Mouse (Mus musculus) testis, postnatal 14 days (tissue): ENCODE measurements around the gene Fntb.

Experiments used
- DNase-seq: peaks from one replicate; pipeline ENCODE4 v3.0.0; 2021; ENCODE audit warnings: low spot score

Fntb gene

DNA sequence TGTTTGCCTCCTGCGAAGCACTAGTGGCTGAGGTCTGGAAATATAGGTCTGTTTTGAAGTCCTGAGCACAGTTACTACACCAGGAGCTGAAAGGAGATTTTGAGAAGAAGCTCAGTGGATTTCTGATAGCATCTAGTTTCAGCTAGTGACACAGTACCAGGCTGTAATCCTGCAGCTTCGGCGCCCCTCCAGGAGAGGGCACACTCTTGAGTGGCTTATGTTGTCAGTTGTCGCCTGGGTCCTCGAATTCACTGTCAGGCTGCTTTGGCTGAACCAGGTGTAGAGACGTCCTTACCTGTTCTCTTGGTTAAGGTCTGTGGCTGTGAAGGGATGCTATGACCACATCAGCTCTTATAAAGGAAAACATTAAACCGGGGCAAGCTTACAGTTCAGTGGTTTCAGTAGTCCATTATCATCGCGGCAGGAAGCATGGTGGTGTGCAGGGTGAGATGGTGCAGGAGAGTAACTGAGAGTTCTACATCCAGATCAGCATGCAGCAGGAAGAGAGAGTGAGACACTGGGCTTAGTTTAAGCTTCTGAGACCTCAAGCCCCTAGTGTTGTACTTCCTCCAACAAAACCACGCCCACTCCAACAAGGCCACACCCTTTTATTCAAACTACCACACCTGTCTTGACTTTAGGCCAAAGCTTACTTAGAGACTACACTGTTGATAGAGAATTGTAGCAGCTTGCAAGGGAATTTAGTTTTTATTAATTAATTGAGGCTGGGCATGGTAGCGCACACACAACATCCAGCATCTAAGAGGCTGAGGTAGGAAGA is 124.2 kb downstream of the Fntb start:
- DNase-seq = no peak

DNA sequence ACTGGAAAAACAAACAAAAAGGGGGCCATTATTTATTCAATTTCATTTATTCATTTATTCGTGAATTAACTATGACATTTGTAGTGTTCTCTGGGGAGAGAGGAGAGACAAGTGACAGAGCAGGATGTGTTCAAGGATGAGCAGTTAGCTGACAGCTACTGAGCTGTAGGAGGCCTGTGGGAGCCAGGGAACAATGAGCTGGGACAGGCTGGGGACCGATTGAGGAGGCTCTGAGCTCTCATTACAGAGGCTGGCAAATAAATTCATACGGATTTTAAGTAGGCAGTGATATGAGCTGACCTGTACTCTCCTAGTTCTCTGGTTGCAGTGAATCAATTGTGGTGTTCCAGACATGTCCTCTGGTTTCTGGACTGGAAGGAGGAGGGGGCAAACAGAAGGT is 125.8 kb downstream of the Fntb start:
- DNase-seq = no peak

DNA sequence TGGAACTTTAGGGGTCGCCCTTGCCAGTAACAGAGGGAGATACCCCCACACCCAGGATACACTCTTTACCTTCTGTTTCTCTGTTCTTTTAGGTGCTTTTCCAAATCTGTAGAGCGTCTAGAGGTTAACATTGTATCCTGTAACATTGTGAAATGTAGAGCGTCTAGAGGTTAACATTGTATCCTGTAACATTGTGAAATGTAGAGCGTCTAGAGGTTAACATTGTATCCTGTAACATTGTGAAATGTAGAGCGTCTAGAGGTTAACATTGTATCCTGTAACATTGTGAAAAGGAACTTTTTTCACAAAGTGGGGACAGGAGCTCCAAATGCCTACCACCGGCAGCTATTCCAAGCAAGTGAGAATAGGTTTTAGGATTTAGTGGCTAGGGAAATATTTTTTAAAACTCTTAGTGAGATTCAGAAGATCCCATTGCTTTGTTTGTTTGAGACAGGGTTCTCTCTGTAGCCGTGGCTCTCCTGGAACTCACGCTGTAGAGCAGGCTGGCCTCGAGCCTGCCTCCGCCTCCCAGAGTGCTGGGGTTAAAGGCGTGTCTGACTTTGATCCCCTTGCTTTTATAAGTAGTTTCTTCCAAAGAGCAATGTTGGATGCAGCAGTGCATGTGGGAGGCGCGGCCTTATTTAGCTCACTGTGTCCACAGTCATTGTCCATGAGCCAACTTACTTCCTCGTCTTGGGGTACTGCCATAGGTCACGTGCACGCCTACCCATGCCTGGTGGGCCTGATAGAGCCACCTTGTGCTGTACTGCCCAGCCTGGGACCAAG is 127.7 kb downstream of the Fntb start:
- no peak for DNase-seq

DNA sequence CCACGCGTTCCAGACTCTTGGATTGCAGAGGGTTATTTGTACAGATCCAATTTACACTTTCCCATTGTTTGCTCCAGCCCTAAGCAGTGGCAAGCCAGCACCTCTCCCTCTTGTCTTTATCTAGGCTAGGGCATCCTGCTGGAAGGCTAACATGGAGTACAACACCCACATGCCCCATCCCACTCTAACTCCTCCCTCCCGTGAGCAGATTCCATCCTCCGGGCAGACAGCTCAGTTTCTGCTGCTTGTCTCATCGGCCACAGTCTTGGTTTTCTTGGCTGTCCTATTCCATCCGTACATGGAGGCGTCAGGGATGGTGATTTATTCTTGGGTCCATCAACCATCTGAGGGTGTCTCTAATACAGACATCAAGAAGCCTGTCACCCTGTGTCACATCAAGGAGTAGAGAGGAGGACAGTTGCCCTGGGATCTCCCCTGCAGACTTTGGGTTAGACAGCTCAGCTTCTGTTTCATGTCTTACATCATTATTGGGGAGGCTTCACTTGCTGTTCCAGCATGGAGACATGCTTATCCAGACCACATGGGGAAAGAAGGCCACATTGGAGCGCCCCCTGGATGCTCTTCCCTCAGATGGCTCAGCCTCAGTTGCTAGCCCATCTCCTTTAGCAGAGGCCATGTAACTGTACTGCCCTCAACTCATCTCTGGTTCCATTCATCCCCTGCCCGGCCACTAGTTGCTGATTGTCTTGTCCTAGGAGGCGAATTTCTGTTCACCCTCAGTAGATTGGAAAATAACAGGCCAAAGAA is 129.6 kb downstream of the Fntb start:
- DNase-seq = no peak

DNA sequence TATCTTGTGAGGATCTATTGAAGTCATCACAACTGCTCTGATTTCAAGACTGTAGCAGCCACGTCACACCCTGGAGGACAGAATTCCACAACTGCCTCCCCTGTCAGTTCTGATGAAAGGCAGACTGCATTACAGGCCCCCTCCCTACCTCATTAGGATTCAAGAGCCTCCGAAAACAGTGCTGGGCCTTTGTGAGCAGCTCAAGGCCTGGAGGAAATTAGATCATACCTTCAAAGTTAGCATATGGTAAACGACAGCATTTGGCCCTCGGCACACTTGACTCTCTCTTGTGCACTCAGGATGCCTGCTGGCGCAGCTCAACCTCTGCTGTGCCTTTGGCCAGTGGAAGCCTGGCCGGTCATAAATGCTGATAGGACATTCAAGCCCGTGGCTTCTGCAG is 130.4 kb downstream of the Fntb start:
- DNase-seq = no peak

DNA sequence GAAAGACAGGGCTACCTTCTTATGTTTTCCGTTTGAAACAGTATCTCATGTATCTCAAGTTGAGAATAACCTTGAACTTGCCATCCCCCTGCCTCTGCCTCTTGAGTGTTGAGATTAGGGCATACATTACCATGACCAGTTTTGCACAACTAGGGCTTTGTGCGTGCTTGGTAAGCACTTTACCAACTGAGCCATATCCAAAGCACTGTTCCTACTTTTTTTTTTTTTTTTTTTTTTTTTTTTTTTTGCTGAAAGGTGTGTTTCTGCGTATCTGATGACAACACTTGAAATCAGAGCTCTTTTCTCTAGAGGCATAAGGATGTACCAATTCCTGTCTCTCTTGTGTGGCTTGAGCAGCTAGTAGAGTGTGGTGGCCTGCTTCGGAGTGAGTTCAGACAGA is 131.2 kb downstream of the Fntb start:
- DNase-seq = no peak

DNA sequence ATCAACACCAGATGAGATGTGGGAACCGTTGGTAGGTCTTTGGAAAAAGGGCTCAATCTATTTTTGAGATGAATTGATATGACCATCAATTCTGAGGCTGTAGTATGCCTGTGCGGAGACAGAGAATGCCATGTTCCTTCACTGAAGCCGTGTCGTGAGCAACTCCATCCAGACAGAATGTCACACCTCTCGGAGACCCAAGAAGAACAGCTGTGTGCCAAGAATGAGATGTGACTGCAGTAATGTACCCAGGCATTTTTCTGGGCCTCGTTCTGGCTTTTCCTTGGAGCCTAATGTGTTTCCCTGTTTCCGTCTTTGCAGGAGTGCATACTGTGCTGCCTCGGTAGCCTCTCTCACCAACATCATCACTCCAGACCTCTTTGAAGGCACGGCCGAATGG is 131.6 kb downstream of the Fntb start:
- DNase-seq = no peak

DNA sequence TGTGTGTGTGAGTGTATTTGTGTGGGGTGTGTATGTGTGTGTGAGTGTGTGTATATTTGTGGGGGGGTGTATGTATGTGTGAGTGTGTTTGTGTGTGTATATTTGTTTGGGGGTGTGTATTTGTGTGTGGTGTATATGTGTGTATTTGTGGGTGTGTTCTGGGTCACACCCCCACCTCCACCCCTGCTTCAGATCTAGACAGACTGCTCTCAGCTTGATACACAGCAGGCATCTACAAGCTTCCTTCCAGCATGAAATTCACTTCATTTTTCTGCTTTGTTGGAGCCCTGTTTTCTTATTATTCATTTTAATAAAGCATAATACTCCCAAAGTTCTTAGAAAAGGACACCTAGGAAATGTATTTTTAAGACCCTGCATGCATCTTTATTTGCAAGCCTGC is 132.8 kb downstream of the Fntb start:
- no peak for DNase-seq

DNA sequence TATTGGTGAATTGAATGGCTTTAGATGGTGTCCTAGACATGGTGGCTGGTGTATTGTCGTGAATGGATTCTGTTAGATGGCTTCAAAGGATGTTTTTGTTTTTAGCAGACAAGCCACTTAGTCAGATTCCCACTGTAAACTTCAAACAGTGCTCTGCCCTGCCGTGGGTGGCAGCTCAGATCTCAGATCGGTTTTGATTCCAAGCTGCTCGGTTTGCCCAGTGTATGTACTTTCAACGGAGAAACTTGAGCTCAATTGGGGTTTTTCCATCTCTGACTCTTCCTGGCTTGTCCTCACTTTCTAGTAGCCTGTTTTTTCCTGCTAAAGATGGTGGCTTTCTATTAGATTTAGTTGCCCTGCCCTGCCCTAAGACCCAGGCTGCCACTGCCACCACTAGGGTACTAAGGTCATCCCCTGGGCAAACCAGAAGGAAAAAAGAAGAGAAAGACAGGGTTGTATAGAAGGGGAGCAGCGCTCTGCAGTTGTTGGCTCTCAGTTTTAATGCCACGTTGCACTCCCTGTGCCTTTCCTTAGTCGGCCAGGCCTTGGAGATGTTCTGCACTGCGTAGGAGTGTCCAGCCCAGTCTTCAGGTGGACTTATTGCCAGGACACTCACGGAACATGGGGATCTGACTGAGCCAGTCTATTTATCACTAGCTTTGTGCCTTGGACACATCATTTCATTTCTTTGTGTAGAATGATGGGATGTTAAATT is 134.0 kb downstream of the Fntb start:
- no peak for DNase-seq

DNA sequence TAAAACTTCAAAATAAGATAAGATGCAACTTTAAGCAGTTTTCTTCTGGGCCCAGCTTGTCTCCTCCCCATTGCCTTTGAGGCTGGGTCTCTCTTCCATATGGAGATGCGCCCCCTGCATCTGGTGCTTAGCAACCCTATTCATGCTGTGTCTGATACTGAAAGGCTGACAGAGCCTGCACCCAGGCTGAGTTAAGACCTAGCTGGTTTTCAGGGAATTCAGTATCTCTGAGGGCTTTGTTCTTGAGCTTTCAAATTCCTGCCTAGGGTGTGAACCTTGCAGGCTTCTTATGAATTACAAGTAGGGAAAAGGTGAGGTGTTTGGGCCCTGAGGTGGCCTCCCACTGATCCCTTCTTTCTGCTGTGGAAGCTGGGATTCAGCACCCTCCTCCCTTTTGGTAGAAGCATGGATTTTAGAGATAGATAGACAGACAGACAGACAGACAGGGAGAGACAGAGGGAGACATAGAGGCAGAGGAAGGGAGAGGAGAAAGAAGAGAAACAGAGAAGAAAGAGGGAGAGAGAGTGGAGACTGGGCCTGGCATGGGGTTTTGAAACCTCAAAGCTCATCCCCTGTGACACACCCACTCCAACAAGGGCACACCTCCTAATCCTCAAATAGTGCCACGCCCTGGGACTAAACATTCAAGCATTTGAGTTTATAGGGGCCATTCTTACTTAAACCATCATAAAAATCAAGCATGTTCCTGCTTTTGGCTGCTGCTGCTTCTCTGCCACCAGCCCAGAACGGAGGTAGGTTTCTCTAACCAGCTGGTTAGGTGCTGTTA is 136.3 kb downstream of the Fntb start:
- no peak for DNase-seq

DNA sequence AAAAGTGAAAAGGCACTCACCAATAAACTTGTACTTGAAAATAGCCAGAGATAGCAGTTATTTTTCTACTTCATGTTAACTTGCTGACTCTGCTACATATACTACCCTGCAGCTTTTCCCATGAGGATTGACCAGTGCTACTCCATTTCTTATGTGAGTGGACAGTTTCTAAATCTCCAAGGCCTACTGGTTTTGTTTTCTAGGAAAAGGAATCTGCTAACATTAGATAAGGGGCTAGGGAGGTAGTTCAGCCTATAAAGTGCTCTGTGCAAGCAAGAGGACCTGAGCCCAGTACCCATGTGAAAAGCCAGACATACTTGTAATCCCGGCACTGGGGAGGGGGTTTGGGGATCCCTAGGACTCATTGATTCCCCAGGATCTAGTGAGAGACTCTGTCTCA is 140.9 kb downstream of the Fntb start:
- DNase-seq = no peak

DNA sequence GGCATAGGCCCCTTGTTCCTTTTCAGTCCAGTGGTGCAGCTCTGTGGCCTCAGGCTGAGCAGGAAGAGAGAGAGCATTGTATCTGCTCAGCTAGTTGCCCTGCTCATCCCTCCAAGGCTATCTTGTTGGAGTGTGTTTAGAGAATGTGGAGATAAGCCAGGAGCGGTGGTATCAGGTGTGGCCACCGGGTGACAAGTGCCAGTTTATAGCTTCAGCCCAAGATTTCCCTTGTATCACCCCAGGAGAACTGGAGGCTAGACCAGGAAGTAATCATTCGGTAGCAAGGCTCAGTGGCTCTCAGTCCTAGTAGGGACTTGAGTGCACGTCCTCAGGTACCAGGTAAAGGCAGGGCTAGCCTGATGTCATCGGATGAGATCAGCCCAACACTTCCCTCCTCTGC is 143.8 kb downstream of the Fntb start:
- no peak for DNase-seq

DNA sequence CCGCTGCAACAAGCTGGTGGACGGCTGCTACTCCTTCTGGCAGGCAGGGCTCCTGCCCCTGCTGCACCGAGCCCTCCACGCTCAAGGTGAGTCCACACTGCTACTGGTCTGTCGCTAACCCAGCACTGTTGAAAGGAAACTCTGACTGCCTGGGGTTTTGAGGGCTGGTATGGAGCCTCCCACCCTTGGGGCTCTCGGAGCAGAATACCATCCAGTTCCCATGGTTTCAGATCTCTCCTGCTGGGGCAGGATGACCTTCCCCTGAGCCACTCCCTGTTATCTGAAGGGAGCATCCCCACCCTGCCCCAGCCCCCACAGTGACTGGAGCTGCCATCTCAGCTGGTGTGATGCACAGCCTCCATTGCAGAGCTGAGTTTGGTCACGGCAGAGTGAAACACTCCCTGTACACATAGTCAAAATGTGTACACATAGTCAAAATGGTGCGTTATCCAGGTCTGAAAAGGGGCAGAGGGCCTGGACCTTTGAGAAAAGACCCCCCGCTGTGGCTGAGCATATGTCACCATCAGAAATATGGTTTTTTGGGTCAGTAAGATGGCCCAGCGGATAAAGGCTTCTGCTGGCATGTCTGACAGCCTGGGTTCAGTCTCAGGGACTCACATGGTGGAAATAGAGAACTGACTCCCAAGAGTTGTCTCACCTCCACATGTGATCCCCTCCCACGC is 145.0 kb downstream of the Fntb start:
- no peak for DNase-seq

DNA sequence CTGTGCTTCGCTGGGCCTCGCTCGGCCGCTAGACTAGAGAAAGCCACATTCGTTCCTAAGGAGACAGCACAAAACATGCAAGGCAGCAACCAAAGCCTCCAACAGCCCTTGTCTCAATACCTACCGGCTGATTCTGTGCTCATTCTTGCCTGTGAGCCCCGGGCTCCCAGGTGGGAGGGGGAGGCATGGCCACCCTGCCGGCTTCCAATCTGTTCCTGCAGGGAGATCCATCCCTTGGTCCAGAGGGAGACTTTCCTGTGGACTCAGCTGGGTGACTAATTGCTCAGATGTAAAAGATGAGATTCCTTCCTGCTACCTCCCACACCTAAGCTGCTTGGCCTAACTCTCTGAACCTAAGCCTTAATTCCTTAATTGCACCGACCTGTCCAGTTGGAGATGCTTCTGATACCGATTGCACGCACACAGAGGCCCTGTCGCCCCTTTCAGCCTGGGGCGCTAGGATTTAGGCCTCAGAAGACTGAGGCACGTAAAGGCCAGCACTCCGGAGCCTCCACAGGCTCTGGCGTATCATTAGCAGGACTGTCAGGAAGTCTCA is 145.9 kb downstream of the Fntb start:
- DNase-seq = no peak

DNA sequence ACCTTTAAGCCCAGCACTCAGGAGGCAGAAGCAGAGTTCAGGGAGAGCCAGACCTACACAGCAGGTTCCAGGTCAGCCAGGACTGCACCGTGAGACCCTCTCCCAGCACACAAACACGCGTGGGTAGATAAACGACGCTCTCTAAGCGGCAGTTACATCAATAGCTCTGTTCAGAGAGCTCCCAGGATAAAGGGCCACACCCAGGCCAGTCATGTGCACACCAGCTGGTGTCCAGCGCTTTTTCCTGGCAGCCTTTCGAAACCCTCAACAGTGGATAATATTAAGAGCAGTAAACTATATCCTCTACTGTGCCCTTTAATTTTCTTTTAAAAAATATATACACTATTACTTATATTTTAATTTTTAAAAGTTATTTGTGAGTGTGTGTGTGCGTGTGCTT is 146.8 kb downstream of the Fntb start:
- DNase-seq = no peak

DNA sequence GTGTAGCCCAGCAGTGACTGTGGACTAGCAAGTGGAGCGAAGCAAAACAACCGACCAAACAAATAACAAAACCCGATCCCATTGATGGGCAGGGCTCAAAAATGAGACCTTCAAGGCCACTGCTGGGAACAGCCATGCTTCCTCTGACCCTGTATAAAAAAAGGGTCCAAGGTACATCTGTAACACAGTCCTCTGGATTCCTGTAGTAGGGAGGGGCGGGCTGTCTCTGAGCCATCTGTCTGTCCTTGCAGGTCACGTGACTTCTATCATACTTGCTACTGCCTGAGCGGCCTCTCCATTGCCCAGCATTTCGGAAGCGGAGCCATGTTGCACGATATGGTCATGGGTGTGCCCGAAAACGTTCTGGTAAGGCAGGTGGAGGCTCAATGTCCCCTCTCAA is 150.8 kb downstream of the Fntb start:
- no peak for DNase-seq

DNA sequence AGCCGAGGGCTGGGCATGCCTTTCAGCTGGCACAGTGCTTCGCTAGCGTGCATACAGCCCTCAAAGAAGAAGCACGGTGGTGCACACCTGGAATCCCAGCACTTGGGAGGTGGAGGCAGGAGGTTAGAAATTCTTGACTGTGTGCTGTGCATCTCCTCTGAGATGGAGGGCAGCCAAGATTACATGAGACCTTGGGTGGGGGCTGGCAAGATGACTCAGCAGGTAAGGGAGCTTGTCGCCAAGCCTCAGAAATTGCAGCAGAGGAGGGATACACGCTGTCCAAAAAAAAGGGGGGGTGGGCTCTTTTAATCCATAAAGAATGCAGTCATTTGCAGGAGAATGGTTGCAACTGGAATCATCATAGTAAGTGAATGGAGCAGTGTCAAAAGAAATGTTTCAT is 152.7 kb downstream of the Fntb start:
- DNase-seq = no peak

DNA sequence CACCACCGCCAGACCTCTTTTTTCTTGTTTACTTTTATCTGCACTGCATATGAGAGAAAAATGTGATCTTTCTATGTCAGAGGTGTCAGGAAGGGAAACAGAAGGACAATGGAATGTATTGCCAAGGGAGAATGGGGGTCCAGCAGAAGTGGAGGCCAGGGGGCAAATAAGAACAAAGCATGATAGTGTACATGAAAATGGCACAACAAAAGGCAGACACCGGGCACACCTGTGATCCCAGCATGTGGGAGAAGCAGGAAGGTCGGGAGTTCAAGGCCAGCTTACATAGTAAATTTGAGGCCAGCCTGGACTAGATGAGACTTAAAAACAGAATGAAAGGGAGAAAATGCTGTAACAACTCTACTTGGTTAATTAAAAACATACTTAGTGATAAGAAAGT is 153.5 kb downstream of the Fntb start:
- DNase-seq = no peak

DNA sequence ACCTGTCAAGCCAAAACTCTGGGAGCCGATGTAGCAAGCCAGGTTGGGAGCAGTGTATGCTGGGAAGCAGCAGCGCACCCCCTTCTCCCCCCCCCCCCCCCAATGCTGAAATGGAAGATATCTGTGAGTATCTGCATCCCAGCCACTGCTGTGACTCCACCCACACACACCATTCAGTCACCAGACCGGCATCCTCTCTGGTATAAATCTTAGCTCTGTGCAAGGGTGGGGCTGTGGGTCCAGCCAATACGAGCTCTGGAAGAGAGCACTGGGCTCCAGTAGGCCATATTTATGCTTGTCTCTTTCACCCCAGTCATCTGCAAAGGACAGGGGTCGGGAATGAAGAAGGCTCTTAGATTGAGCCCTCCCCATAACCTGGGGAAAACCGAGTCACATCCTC is 155.0 kb downstream of the Fntb start:
- no peak for DNase-seq

DNA sequence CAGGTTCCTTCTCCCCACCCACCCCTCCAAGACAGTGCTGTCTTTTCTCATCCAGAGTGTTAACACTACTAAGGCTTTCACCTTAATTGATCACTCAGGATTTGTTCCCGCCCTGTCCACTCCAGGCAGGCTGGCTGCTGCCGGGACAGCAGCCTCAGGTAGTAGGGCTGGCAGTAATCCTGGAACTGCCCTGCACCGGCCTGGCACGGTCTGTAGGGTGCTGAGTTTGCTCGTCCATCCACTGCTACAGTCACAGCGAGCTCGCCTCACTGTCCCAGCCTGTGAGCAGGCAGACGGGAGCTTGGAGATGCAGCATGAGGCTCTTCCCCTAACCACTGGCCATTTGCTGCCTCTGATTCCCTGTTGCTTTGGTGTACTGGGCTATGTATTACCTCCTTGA is 155.6 kb downstream of the Fntb start:
- no peak for DNase-seq

DNA sequence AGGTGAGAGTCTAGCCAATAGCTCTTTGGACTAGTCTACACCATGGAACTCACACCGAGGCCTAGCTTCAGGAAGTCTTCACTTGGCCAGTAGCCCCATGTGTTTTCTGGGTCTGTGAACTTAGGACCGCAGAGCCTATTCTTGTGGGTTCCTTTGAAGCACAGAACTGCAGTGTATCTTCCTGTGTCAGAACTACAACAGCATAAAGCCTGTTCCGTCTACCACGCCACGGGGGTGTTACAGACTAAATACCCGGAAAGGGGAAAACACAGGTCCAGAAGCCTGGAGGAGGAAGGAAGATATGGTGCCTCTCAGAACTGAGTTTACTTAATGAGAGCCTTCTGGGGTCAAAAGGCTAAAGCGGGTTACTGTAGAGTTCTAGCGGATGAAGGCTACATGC is 157.7 kb downstream of the Fntb start:
- DNase-seq = no peak
